Mouse (Mus musculus) stomach, embryonic 16.5 days (tissue): ENCODE data around the gene Ssu72. TPM values are rescaled to one million over a fixed set of nuclear protein-coding genes. Genes with fewer than 3 reads are reported as not detected.
A peak's percentile ranks its signal among the peaks of the same experiment; 100 is the strongest.
"Not testable (repeated sequence)": the region's sequence is repeated elsewhere in the genome, so short reads cannot be mapped to it uniquely, and the experiment has no call there.

Experiments used
- ATAC-seq: fragments of 200-750 bp; cut with Nextera tagmentation; 2 replicates; pipeline ENCODE4 v1.8.0; 2017; ENCODE audit warnings: moderate number of reproducible peaks, moderate TSS enrichment; ENCODE audit not compliant: insufficient read depth, low FRiP score
- H3K27ac ChIP-seq: fragments of 300-500 bp; sonication (generic); 2 replicates; pipeline ENCODE4 v1.5.1; 2014; ENCODE audit warnings: low read length
- H3K27me3 ChIP-seq: fragments of 300-500 bp; sonication (generic); 2 replicates; pipeline ENCODE4 v1.6.1; 2014; ENCODE audit warnings: low read length, control low read depth, mixed read lengths; ENCODE audit not compliant: control insufficient read depth, insufficient read depth
- H3K36me3 ChIP-seq: fragments of 300-500 bp; sonication (generic); 2 replicates; pipeline ENCODE4 v1.6.1; 2014; ENCODE audit warnings: low read length; ENCODE audit not compliant: control insufficient read depth, insufficient read depth
- H3K4me1 ChIP-seq: fragments of 300-500 bp; sonication (generic); 2 replicates; pipeline ENCODE4 v1.6.1; 2014; ENCODE audit warnings: low read length, control low read depth, mixed read lengths; ENCODE audit not compliant: control insufficient read depth, insufficient read depth
- H3K4me2 ChIP-seq: fragments of 300-500 bp; sonication (generic); 2 replicates; pipeline ENCODE4 v1.6.1; 2014; ENCODE audit warnings: low read depth, low read length, mixed read lengths
- H3K4me3 ChIP-seq: fragments of 300-500 bp; sonication (generic); replicated peaks from 2 replicates; pipeline ENCODE4 v1.5.1; 2014; ENCODE audit warnings: mild to moderate bottlenecking, low read length
- H3K9ac ChIP-seq: fragments of 300-500 bp; sonication (generic); 2 replicates; pipeline ENCODE4 v1.6.1; 2014; ENCODE audit warnings: low read length
- H3K9me3 ChIP-seq: fragments of 300-500 bp; sonication (generic); replicated peaks from 2 replicates; pipeline ENCODE4 v1.6.1; 2016; ENCODE audit warnings: low read length, control low read depth; ENCODE audit not compliant: control insufficient read depth
- WGBS: fragments of 180-500 bp; shearing (Covaris S2); extraction: QIAGEN DNeasy Blood & Tissue Kit; methylation state at CpG from one replicate; pipeline ENCODE4 v1.1.7; 2014; 5-methylcytosine and 5-hydroxymethylcytosine counted together
- polyA plus RNA-seq: library from polyadenylated mRNA; unstranded; fragments of >200 nt; fragmentation: Nextera tagmentation; extraction: Ambion mirVana; gene quantifications from 2 replicates; pipeline ENCODE4 v1.2.1, GENCODE M21; 2015

Gene Ssu72
- 132 and 136 TPM in 2 replicates for polyA plus RNA-seq

DNA sequence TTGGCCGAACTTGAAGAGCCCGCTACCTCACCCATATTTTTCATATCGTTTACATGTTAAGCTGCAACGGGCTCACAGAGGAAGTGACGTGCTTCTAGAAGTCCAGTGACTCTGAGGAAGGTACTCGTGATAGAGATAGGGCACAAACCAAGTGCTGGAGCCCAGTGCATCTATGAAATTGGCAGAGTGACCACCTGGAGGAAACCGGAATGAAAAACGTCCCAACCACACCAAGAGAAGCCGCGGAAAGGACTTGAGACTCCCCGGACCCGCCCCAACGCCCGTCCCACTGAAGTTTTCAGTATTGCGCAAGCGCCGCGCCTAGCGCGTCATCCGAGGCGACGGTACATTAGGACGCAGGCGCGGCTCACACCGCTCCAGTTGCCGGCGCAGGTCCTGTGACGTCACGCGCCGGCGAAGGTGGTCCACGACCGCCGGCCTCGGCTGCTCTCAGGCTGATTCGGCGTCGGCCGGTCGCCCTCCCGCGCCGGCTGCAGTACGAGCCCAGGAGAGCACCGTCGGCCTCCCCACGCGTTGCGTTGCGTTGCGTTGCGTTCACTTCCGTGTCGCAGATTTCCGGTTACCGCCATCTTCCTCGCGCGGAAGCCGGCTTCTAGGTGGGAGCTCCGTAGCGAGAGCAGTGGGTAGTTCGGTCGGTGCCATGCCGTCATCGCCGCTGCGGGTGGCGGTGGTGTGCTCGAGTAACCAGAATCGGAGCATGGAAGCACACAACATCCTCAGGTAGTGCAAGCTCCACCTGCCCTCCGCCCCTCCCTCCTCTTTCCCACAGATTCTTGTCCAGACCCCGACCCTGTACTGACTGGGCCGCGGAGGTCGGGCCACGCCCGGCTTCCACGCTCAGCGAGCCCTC lies at the start of gene Ssu72:
TSS of gene Ssu72 (plus strand) at position 80 of the 871 bp plus-strand sequence.
- WGBS = under 1% methylated on average over 82 of the region's 83 CpGs
- Histone ChIP-seq H3K27ac (peak within 1 kb of the TSS; percentile 98), H3K9ac (peak within 1 kb of the TSS; percentile 94), H3K27me3 (no peaks in the 10 kb centered on the region), H3K36me3 (no peaks in the 10 kb centered on the region), H3K4me1 (peaks cover 13% of the 10 kb centered on the region), H3K9me3 (no peaks in the 10 kb centered on the region), H3K4me3 (peak within 1 kb of the TSS; percentile 100), H3K4me2 (peak within 1 kb of the TSS; percentile 75)
- peak; percentile 94 for ATAC-seq

DNA sequence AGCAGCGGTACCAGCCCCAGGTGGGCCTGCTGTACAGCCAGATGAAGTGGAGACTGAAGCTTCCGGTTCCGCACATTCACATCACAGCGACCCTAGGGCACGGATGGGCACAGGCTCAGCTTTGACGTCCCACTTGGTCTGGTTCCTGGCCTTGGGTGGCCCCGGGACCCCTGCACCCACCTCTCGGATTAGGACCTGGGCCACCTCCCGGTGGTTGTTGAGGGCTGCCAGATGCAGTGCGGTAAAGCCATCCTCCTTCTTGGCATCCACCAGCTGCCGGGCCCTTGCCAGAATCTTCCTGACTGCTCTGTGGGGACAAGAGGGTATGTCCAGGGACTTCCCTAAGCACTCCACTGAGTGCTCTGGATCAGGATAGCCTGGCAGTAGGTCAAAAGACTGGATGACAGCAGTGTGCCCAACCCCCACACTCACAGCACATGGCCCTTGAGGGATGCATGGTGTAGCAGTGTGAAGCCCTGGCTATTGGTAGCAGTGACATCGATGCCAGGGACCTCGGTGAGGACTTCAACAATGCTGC lies 48.3 kb upstream of the Ssu72 start:
- peaks cover 2% of the 10 kb centered on the region; the same call in 1 of the 2 replicates for H3K36me3 ChIP-seq
- H3K9ac ChIP-seq = no peak overlapping the region
- H3K4me2 ChIP-seq = no peak overlapping the region
- no peak overlapping the region for H3K27ac ChIP-seq
- peaks cover 3% of the 10 kb centered on the region; the same call in 1 of the 2 replicates for H3K27me3 ChIP-seq
- WGBS = 89% methylated on average over 13 of the region's 13 CpGs
- H3K4me1 ChIP-seq = peaks cover 36% of the 10 kb centered on the region
- no peaks in the 10 kb centered on the region for H3K9me3 ChIP-seq
- ATAC-seq = no peak
- no peak overlapping the region for H3K4me3 ChIP-seq

DNA sequence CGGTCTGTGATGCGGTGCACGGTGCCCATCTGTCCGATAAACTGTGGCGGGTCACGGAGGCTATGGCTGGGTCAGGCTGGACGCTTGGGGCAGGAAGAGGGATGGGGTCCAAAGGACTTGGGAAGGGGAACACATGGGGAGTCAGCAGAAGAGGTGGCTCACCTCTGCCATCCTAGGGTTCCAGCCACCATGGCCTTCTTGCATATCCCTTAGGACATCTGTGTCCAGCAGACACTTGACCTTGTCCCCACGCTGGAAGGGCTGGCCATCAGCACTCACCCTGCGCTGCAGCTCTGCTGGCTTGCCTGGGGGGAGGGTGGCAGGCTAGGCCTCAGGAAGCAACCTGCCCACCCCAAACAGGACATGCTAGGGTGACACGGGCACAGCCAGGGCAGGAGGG lies 45.6 kb upstream of the Ssu72 start:
- no peak overlapping the region for H3K4me3 ChIP-seq
- no peak overlapping the region for H3K9ac ChIP-seq
- H3K27me3 ChIP-seq = no peaks in the 10 kb centered on the region; the same call in 1 of the 2 replicates
- no peaks in the 10 kb centered on the region for H3K36me3 ChIP-seq
- no peak for ATAC-seq
- WGBS = 89% methylated on average over 10 of the region's 10 CpGs
- peaks cover 14% of the 10 kb centered on the region for H3K4me1 ChIP-seq
- no peak overlapping the region for H3K27ac ChIP-seq
- no peak overlapping the region for H3K4me2 ChIP-seq
- no peaks in the 10 kb centered on the region for H3K9me3 ChIP-seq

DNA sequence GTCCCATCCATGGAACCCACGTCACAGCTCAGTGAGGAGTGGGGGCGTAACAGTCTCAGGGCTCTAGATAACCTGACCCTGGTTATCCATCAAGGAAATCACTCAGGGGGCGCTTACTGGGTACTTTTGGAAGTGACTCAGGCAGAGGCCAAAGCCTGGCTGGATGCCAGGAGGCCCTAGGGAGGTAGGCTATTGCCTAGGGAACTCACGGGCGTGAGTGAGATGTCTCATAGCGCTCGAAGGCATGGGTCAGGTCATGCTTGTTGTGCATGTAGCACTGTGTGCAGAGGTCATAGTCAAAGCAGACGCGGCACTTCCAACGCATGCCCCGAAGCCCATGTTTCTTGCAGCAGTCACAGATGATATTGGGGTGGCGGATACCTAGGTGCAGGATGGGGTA lies 44.0 kb upstream of the Ssu72 start:
- no peak overlapping the region for H3K4me2 ChIP-seq
- 71% methylated on average over 12 of the region's 12 CpGs for WGBS
- no peak overlapping the region for H3K27ac ChIP-seq
- H3K9ac ChIP-seq = no peak overlapping the region
- no peaks in the 10 kb centered on the region for H3K36me3 ChIP-seq
- H3K4me3 ChIP-seq = no peak overlapping the region
- no peaks in the 10 kb centered on the region for H3K9me3 ChIP-seq
- H3K27me3 ChIP-seq = no peaks in the 10 kb centered on the region
- H3K4me1 ChIP-seq = no peaks in the 10 kb centered on the region
- ATAC-seq = peak; percentile 34; the same call in 1 of the 2 replicates

DNA sequence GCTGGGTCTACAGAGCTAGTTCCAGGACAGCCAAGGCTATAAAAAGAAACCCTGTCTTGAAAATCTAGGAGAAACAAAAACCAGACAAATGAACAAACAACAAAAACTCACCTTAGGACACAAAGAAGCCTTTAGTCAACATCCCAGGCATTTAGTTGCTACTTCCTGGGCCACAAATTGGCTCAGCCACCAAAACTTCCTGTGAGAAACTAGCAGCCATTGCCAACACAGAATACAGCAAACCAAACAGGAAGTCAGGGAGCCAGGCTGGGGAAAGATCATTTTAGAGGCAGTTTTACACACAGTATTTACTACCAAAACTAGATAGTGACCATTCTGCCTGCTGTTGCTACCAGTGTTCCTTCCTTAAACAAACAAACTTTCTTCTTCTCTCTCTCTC lies 37.7 kb upstream of the Ssu72 start:
- H3K27me3 ChIP-seq = no peaks in the 10 kb centered on the region
- no peak overlapping the region; the same call in 1 of the 2 replicates for H3K27ac ChIP-seq
- no peak overlapping the region for H3K4me3 ChIP-seq
- no peaks in the 10 kb centered on the region for H3K36me3 ChIP-seq
- no peaks in the 10 kb centered on the region for H3K9me3 ChIP-seq
- no peak overlapping the region for H3K9ac ChIP-seq
- no peak overlapping the region for H3K4me2 ChIP-seq
- peaks cover 11% of the 10 kb centered on the region for H3K4me1 ChIP-seq
- no peak for ATAC-seq

DNA sequence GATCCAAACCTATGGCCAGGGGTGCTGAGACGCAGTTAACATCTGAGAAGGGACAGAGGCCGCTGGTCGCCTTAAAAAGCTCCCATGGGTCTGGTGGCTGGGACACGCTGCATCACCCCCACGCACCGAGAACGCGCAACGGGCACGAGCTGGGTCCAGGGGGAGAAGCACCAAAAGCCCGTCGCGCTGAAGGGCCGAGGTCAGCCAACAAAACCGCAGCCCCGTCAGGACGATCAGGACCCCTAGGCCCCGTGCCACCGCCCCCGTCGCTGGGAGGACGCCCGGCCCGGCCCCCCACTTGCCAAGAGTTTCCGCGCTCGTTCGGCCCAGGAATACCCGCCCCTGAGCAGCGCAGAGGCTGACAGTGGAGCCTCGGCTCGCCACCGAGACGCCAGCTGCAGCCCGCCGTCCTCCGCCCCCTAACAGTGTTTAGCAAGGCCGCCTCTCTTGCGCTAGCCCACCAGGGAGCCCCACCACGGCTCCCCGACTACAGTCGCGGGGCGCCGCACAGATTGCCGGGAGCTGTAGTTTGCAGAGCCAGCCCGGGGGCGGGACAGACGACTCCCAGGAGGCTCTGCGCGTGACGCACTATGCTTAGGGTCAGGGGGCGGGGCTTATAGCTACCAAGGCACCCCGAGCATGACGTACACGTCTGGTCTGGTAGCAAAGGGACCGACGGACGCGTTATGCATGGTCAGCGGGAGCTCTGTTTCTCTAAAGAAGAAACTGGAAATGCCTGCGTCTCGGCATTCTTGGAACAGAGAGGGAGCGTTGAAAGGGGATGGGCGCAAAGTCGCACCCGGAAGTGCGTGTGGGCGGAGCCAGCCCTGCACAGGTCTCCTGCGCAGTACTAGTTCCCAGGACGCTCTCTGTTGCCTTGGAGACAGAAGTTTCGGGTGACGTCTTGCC lies 35.7 kb upstream of the Ssu72 start, which contains the start of gene Mib2:
TSS of gene Mib2 (minus strand) at position 510 of the 909 bp plus-strand sequence.
- H3K36me3 ChIP-seq = no peaks in the 10 kb centered on the region
- no peaks in the 10 kb centered on the region for H3K9me3 ChIP-seq
- peak; percentile 97 for ATAC-seq
- WGBS = under 1% methylated on average over 73 of the region's 73 CpGs
- peak within 1 kb of the TSS; percentile 74 for H3K27ac ChIP-seq
- H3K4me2 ChIP-seq = peak within 1 kb of the TSS; percentile 93
- H3K27me3 ChIP-seq = no peaks in the 10 kb centered on the region
- peak within 1 kb of the TSS; percentile 84 for H3K4me3 ChIP-seq
- peaks cover 11% of the 10 kb centered on the region for H3K4me1 ChIP-seq
- peak within 1 kb of the TSS; percentile 93 for H3K9ac ChIP-seq

DNA sequence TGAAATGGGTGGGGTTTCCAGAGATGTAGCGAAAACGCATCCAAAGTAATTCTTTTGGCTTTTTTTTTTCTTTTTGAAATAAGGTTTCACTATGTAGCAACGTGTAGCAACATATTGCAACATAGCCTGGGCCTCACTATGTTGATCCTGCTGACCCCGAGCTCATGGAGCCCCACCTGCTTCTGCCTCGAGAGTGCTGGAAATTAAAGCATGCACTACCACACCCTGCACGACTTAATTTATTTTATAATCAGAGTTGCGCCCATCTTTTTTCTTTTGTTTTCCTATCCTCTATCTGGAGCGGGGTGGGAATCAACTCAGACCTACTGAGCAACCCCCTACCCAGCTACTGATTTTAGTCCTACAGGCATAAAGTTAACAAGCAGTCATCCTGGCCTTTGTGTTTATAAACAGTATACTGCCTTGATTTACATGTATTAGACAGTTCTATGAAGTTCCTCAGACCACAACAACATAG lies 35.0 kb upstream of the Ssu72 start:
- H3K4me2 ChIP-seq = peak overlapping the region; percentile 57
- no peaks in the 10 kb centered on the region for H3K36me3 ChIP-seq
- 2% methylated on average over 8 of the region's 8 CpGs for WGBS
- H3K9ac ChIP-seq = peak overlapping the region; percentile 59
- no peaks in the 10 kb centered on the region for H3K9me3 ChIP-seq
- H3K27me3 ChIP-seq = no peaks in the 10 kb centered on the region
- no peak for ATAC-seq
- peak overlapping the region; percentile 20; the same call in 1 of the 2 replicates for H3K27ac ChIP-seq
- H3K4me3 ChIP-seq = peak overlapping the region; percentile 84
- H3K4me1 ChIP-seq = peaks cover 11% of the 10 kb centered on the region

DNA sequence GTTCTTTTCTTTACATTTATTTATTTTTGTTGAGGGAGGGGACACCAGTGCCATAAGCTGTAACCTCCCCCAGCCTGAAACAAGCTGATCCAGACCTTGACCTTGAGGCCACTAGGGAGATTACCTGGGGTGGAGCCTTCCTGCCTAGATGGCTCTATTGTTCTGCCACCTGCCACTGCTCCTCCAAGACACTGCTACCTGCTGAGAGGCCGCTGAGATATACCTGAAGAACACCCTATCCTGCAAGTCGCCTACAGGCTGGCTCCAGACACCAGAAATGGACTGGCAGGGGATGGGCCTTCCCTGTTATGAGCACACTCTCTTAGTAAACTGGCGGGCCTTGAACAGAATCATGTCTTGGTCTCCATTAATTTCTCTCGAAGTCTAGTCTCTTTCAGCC lies 34.4 kb upstream of the Ssu72 start:
- H3K9ac ChIP-seq, H3K4me2 ChIP-seq, H3K27me3 ChIP-seq, H3K4me3 ChIP-seq, H3K27ac ChIP-seq, H3K9me3 ChIP-seq, H3K36me3 ChIP-seq, ATAC-seq: not testable (repeated sequence)
- WGBS = 68% methylated on average over 4 of the region's 4 CpGs
- peaks cover 11% of the 10 kb centered on the region for H3K4me1 ChIP-seq
